Mouse (Mus musculus): ENCODE measurements around the gene Mkrn3. TPM values are rescaled to one million over a fixed set of nuclear protein-coding genes. Genes with fewer than 3 reads are reported as not detected.
A peak's percentile ranks its signal among the peaks of the same experiment; 100 is the strongest.

The Mkrn3 gene
- 23.4 and 26.4 TPM in 2 replicates for polyA plus RNA-seq (2015; fragmentation: Nextera tagmentation; extraction: Ambion mirVana)

GRCm38 (mm10) chr7:62419493-62420360, at the start of gene Mkrn3:
Gene Mkrn3, minus strand, starts transcription at chr7:62420139.
- Histone ChIP-seq H3K4me2 (ENCODE audit: low read length) (peak within 1 kb of the TSS; percentile 71), H3K36me3 (ENCODE audit: control insufficient read depth, insufficient read depth) (no peaks in the 10 kb centered on the region), H3K9me3 (ENCODE audit: control insufficient read depth, low read length) (peaks cover 3% of the 10 kb centered on the region; the same call in 1 of the 2 replicates), H3K4me3 (replicated peaks; ENCODE audit: low read length) (peak within 1 kb of the TSS; percentile 75), H3K4me1 (replicated peaks; ENCODE audit: control insufficient read depth, insufficient read depth, low read length) (peaks cover 8% of the 10 kb centered on the region; the same call in 1 of the 2 replicates), H3K27me3 (replicated peaks; ENCODE audit: control insufficient read depth, insufficient read depth, low read length) (no peaks in the 10 kb centered on the region), H3K9ac (replicated peaks; ENCODE audit: low read depth, low read length) (peak within 1 kb of the TSS; percentile 82), H3K27ac (ENCODE audit: low read length) (peak within 1 kb of the TSS; percentile 92)
- WGBS: 33% methylated on average over 47 of the region's 49 CpGs
- peak; percentile 95 for ATAC-seq

DNA sequence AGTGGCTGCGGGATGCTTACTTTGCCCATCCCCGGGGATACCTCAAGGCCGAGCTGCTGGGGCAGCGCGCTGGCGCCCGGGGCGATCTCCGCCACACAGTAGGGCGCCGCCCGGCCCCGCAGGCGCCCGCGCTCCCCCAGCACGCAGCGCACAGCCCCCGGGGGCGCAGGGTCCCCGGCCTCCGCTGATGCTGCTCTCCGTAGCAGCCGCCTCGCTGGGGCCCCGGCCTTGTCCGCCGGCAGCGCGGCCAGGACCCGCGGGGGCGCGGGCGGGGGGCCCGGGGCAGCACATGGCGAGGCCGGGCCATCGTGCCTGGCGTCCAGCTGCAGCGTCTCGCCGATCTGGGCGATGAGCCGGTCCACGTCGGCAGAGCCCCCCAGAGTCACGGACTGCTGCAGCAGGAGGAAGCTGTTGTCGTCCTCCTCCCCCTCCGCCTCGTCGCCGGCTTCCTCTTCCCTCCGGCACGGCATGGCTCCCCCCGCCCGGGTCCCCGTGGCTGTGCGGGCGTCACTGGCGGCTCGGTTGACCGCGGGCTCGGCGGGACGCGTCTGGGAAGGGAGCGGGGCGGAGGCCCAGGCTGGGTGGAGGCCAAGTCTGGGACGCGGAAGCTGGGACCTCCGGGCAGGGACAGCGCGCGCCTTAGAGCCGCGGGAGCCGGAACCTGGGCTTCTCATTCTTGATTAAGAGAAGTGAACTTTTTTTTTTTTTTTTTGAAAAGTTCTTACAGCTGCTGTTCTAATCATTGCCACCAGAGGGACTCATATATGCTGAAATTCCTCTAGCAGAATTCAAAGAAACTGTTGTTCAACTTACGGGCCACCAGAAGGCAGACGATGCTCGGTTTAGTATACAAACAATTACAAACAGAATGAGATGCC, 44.2 kb upstream of the Mkrn3 start, which contains the start of gene Peg12:
Gene Peg12 (minus strand): TSS at position 633 of the 878 bp plus-strand sequence.
- H3K9ac ChIP-seq (replicated peaks; ENCODE audit: low read depth, low read length): peak within 1 kb of the TSS; percentile 60
- H3K4me3 ChIP-seq (replicated peaks; ENCODE audit: low read length): peak within 1 kb of the TSS; percentile 57
- H3K4me2 ChIP-seq (ENCODE audit: low read length): peak within 1 kb of the TSS; percentile 69
- H3K9me3 ChIP-seq (ENCODE audit: control insufficient read depth, low read length): peaks cover 5% of the 10 kb centered on the region
- H3K36me3 ChIP-seq (ENCODE audit: control insufficient read depth, insufficient read depth): no peaks in the 10 kb centered on the region
- H3K4me1 ChIP-seq (replicated peaks; ENCODE audit: control insufficient read depth, insufficient read depth, low read length): 0 out of 2 replicates have a peak, but pooled peaks cover 5% of the 10 kb centered on the region
- H3K27me3 ChIP-seq (replicated peaks; ENCODE audit: control insufficient read depth, insufficient read depth, low read length): no peaks in the 10 kb centered on the region
- ATAC-seq: peak; percentile 79
- WGBS: 24% methylated on average over 67 of the region's 82 CpGs
- H3K27ac ChIP-seq (ENCODE audit: low read length): peak within 1 kb of the TSS; percentile 60

GRCm38 (mm10) chr7:62463007-62463877, 43.3 kb upstream of the Mkrn3 start:
- H3K9me3 ChIP-seq (ENCODE audit: control insufficient read depth, low read length): peaks cover 5% of the 10 kb centered on the region
- no peaks in the 10 kb centered on the region for H3K27me3 ChIP-seq (replicated peaks; ENCODE audit: control insufficient read depth, insufficient read depth, low read length)
- peak overlapping the region; percentile 60 for H3K27ac ChIP-seq (ENCODE audit: low read length)
- H3K4me2 ChIP-seq (ENCODE audit: low read length): peak overlapping the region; percentile 69
- ATAC-seq: peak; percentile 48
- 30% methylated on average over 55 of the region's 55 CpGs for whole genome bisulfite sequencing
- H3K9ac ChIP-seq (replicated peaks; ENCODE audit: low read depth, low read length): peak overlapping the region; percentile 60
- H3K4me3 ChIP-seq (replicated peaks; ENCODE audit: low read length): peak overlapping the region; percentile 57
- H3K4me1 ChIP-seq (replicated peaks; ENCODE audit: control insufficient read depth, insufficient read depth, low read length): 0 out of 2 replicates have a peak, but pooled peaks cover 5% of the 10 kb centered on the region
- H3K36me3 ChIP-seq (ENCODE audit: control insufficient read depth, insufficient read depth): no peaks in the 10 kb centered on the region

DNA sequence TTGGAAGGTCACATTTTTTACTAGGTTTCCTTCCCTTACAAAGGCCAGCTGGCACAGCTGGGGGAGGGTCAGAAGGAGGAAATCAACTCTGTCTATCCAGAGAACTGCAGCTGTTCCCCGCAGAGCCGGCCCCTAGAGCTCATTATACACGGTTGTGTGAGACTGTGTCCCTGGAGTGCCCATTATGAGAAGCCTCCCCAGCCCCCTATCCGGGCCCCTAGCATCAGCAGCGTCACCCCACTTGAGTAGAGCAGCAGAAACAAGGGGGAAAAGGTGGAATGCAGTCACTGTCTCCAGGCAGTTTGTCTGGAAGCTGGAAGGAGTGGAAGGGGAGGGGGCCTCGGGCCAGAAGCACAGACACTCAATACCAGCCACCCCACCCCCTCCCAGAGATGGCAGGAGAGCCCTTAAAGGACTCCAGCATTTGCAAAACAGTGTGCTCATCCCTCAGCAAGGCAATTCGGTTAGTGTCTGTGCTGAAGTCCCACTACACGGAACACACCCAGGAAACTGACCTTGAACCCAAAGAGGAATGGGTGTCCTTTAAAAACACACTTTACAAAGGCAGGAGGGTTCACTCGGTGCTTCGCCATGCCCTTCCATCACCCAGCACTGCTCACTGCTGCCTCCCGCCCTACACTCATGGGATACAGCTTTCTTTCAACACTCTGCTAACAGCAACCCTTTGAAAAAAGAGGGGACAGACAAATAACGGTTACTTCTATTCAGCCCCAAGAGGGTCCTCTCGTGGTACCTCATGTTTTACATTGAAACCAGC, 42.5 kb upstream of the Mkrn3 start:
- 35% methylated on average over 13 of the region's 13 CpGs for WGBS
- Histone ChIP-seq H3K27ac (ENCODE audit: low read length) (peak overlapping the region; percentile 44), H3K27me3 (replicated peaks; ENCODE audit: control insufficient read depth, insufficient read depth, low read length) (no peaks in the 10 kb centered on the region), H3K9me3 (ENCODE audit: control insufficient read depth, low read length) (peaks cover 5% of the 10 kb centered on the region), H3K4me2 (ENCODE audit: low read length) (peak overlapping the region; percentile 69), H3K36me3 (ENCODE audit: control insufficient read depth, insufficient read depth) (no peaks in the 10 kb centered on the region), H3K4me1 (replicated peaks; ENCODE audit: control insufficient read depth, insufficient read depth, low read length) (0 out of 2 replicates have a peak, but pooled peaks cover 5% of the 10 kb centered on the region), H3K9ac (replicated peaks; ENCODE audit: low read depth, low read length) (peak overlapping the region; percentile 46), H3K4me3 (replicated peaks; ENCODE audit: low read length) (peak overlapping the region; percentile 57)
- ATAC-seq: peak; percentile 66

- ATAC-seq: no peak
These were observed 32.4 kb upstream of the Mkrn3 start for GRCm38 (mm10) chr7:62452353-62452752.

GRCm38 (mm10) chr7:62445431-62446165, 25.7 kb upstream of the Mkrn3 start:
- no peak overlapping the region for H3K4me2 ChIP-seq (ENCODE audit: low read length)
- ATAC-seq: no peak
- H3K9ac ChIP-seq (replicated peaks; ENCODE audit: low read depth, low read length): no peak overlapping the region
- no peaks in the 10 kb centered on the region for H3K4me1 ChIP-seq (replicated peaks; ENCODE audit: control insufficient read depth, insufficient read depth, low read length)
- no peaks in the 10 kb centered on the region for H3K36me3 ChIP-seq (ENCODE audit: control insufficient read depth, insufficient read depth)
- no peak overlapping the region for H3K4me3 ChIP-seq (replicated peaks; ENCODE audit: low read length)
- H3K27ac ChIP-seq (ENCODE audit: low read length): no peak overlapping the region; the same call in 1 of the 2 replicates
- no peaks in the 10 kb centered on the region for H3K9me3 ChIP-seq (ENCODE audit: control insufficient read depth, low read length)
- H3K27me3 ChIP-seq (replicated peaks; ENCODE audit: control insufficient read depth, insufficient read depth, low read length): no peaks in the 10 kb centered on the region

More at GRCm38 (mm10) chr7:62452353-62452752, 32.4 kb upstream of the Mkrn3 start:
- Histone ChIP-seq H3K36me3 (ENCODE audit: control insufficient read depth, insufficient read depth) (no peaks in the 10 kb centered on the region), H3K9me3 (ENCODE audit: control insufficient read depth, low read length) (no peaks in the 10 kb centered on the region), H3K4me2 (ENCODE audit: low read length) (no peak overlapping the region), H3K9ac (replicated peaks; ENCODE audit: low read depth, low read length) (no peak overlapping the region), H3K4me3 (replicated peaks; ENCODE audit: low read length) (no peak overlapping the region), H3K27ac (ENCODE audit: low read length) (no peak overlapping the region), H3K27me3 (replicated peaks; ENCODE audit: control insufficient read depth, insufficient read depth, low read length) (no peaks in the 10 kb centered on the region), H3K4me1 (replicated peaks; ENCODE audit: control insufficient read depth, insufficient read depth, low read length) (no peaks in the 10 kb centered on the region)
- 19% methylated on average over 2 of the region's 2 CpGs for whole genome bisulfite sequencing

DNA sequence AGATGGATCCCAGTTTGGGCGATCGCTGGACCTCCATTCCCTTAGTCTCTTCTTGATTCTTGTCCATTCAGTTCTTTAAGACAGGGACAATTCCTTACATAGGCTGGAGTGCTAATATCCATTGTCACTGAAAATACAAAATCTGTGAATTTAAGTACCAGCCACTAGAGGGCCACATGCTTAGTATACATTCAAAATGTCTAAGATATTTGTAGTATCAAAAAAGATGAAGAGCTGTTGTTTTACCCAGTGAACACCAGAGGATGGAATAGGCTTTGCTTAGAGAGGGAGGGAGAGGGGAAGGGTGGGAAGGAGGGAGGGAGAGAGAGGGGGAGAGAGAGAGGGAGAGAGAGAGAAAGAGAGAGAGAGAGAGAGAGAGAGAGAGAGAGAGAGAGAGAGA, 16.5 kb upstream of the Mkrn3 start:
- 46% methylated on average over 2 of the region's 2 CpGs for WGBS

More for the DNA sequence above, 16.5 kb upstream of the Mkrn3 start:
- H3K4me2 ChIP-seq (ENCODE audit: low read length): no peak overlapping the region
- H3K36me3 ChIP-seq (ENCODE audit: control insufficient read depth, insufficient read depth): no peaks in the 10 kb centered on the region
- no peaks in the 10 kb centered on the region for H3K9me3 ChIP-seq (ENCODE audit: control insufficient read depth, low read length)
- H3K9ac ChIP-seq (replicated peaks; ENCODE audit: low read depth, low read length): no peak overlapping the region
- no peak for ATAC-seq
- no peaks in the 10 kb centered on the region for H3K27me3 ChIP-seq (replicated peaks; ENCODE audit: control insufficient read depth, insufficient read depth, low read length)
- no peaks in the 10 kb centered on the region for H3K4me1 ChIP-seq (replicated peaks; ENCODE audit: control insufficient read depth, insufficient read depth, low read length)
- H3K27ac ChIP-seq (ENCODE audit: low read length): no peak overlapping the region
- H3K4me3 ChIP-seq (replicated peaks; ENCODE audit: low read length): no peak overlapping the region
